Mouse (Mus musculus) spleen, adult 2 months (tissue): ENCODE results near the gene Tssk1. TPM values are rescaled to one million over a fixed set of nuclear protein-coding genes. Genes with fewer than 3 reads are reported as not detected.

Experiments
- DNase-seq, 2 experiments: peaks; one replicate each; pipeline versions ENCODE4 v3.0.0 to v3.0.0-alpha.2; 2012 to 2021; ENCODE audit warnings: low spot score in 2 of 2, low read depth in 1 of 2
- H3K27ac ChIP-seq: fragments of 200-500 bp; 2 replicates; pipeline ENCODE4 v1.5.1; 2012; ENCODE audit warnings: low read length, inconsistent platforms; ENCODE audit not compliant: insufficient read depth
- H3K27me3 ChIP-seq: fragments of 200-500 bp; 2 replicates; pipeline ENCODE4 v1.6.1; 2012; ENCODE audit warnings: mild to moderate bottlenecking, moderate library complexity, low read length, inconsistent platforms; ENCODE audit not compliant: control insufficient read depth, insufficient read depth
- H3K36me3 ChIP-seq: fragments of 200-500 bp; 2 replicates; pipeline ENCODE4 v1.6.1; 2012; ENCODE audit warnings: mild to moderate bottlenecking, low read length, inconsistent platforms; ENCODE audit not compliant: control insufficient read depth, insufficient read depth
- H3K4me1 ChIP-seq: fragments of 200-500 bp; 2 replicates; pipeline ENCODE4 v1.6.1; 2011; ENCODE audit warnings: inconsistent platforms; ENCODE audit not compliant: control insufficient read depth, insufficient read depth, insufficient read length
- H3K4me3 ChIP-seq: fragments of 200-500 bp; 2 replicates; pipeline ENCODE4 v1.5.1; 2011; ENCODE audit warnings: mild to moderate bottlenecking, inconsistent platforms; ENCODE audit not compliant: insufficient read depth, insufficient read length; ENCODE audit errors: extremely low read depth
- CTCF ChIP-seq: fragments of 200-500 bp; IDR thresholded peaks from 2 replicates; pipeline ENCODE4 v1.5.1; 2011; ENCODE audit warnings: mild to moderate bottlenecking, inconsistent platforms; ENCODE audit not compliant: insufficient read depth, insufficient read length, insufficient replicate concordance; ENCODE audit errors: extremely low read depth
- POLR2A ChIP-seq: fragments of 200-500 bp; IDR thresholded peaks from 2 replicates; pipeline ENCODE4 v1.6.1; 2011; ENCODE audit warnings: low read depth, low read length, inconsistent platforms
- WGBS: fragments of 180-500 bp; shearing (Covaris S2); methylation state at CpG from one replicate; pipeline ENCODE4 v1.1.7; 2018; 5-methylcytosine and 5-hydroxymethylcytosine counted together
- polyA plus RNA-seq: library from polyadenylated mRNA; depleted of rRNA; stranded (reverse); fragments of >200 nt; gene quantifications from 2 replicates; pipeline ENCODE4 v1.2.3, GENCODE M21; 2012; rRNA removed

Gene Tssk1
- polyA plus RNA-seq, 1 experiment = not detected

GRCm38 (mm10) chr16:17939255-17939751, 45.3 kb downstream of the Tssk1 start:
- no peak overlapping the region for H3K4me3 ChIP-seq
- no peaks in the 10 kb centered on the region for H3K36me3 ChIP-seq
- no peak overlapping the region for H3K27ac ChIP-seq
- H3K27me3 ChIP-seq = no peaks in the 10 kb centered on the region
- TF ChIP-seq POLR2A (no peak), CTCF (no peak)
- 36% methylated on average over 9 of the region's 9 CpGs for WGBS
- DNase-seq = no peak
- H3K4me1 ChIP-seq = peaks cover 2% of the 10 kb centered on the region; the same call in 1 of the 2 replicates

- WGBS = 84% methylated on average over 8 of the region's 8 CpGs
- no peak for TF ChIP-seq CTCF
- no peak for TF ChIP-seq POLR2A
- Histone ChIP-seq H3K27ac (no peak overlapping the region), H3K4me1 (no peaks in the 10 kb centered on the region), H3K4me3 (no peak overlapping the region), H3K36me3 (no peaks in the 10 kb centered on the region), H3K27me3 (no peaks in the 10 kb centered on the region)
- DNase-seq = no peak
Observed at GRCm38 (mm10) chr16:17943466-17943865, 49.4 kb downstream of the Tssk1 start.

GRCm38 (mm10) chr16:17945081-17945831, 51.2 kb downstream of the Tssk1 start:
- TF ChIP-seq CTCF (no peak), POLR2A (no peak)
- Histone ChIP-seq H3K4me3 (no peak overlapping the region), H3K36me3 (no peaks in the 10 kb centered on the region), H3K4me1 (no peaks in the 10 kb centered on the region), H3K27ac (no peak overlapping the region), H3K27me3 (no peaks in the 10 kb centered on the region)
- 65% methylated on average over 7 of the region's 7 CpGs for WGBS
- no peak for DNase-seq

Other genes starting within 250 kb of the Tssk1 start
- gene Ccdc74a, start 247.8 kb upstream of the Tssk1 start, polyA plus RNA-seq = 1.0 and 1.4 TPM in 2 replicates
- 110 and 117 TPM in 2 replicates for gene Med15, start 161.3 kb upstream of the Tssk1 start, polyA plus RNA-seq
- gene Klhl22, start 134.6 kb upstream of the Tssk1 start, polyA plus RNA-seq = 20.0 and 25.5 TPM in 2 replicates
- 27.6 and 40.8 TPM in 2 replicates for gene Scarf2, start 96.9 kb upstream of the Tssk1 start, polyA plus RNA-seq
- gene B830017H08Rik, start 61.1 kb upstream of the Tssk1 start, polyA plus RNA-seq = not detected in 2 replicates
- gene Car15, start 55.9 kb upstream of the Tssk1 start, polyA plus RNA-seq = 10.0 and 11.2 TPM in 2 replicates
- 1.4 and 1.7 TPM in 2 replicates for gene Gm20518, start 2.6 kb upstream of the Tssk1 start, polyA plus RNA-seq
- 57.7 and 85.0 TPM in 2 replicates for gene Dgcr2, start 4.3 kb downstream of the Tssk1 start, polyA plus RNA-seq
- gene Tssk2, start 4.4 kb downstream of the Tssk1 start, polyA plus RNA-seq = not detected in 2 replicates
- gene Ess2, start 17.1 kb downstream of the Tssk1 start, polyA plus RNA-seq = 19.3 and 22.7 TPM in 2 replicates
- not detected in 2 replicates for gene Gsc2, start 20.8 kb downstream of the Tssk1 start, polyA plus RNA-seq
- 46.1 and 59.0 TPM in 2 replicates for gene Slc25a1, start 34.0 kb downstream of the Tssk1 start, polyA plus RNA-seq
- gene Vpreb2, start 86.2 kb downstream of the Tssk1 start, polyA plus RNA-seq = not detected in 2 replicates
- gene Dgcr6, start 158.6 kb downstream of the Tssk1 start, polyA plus RNA-seq = 17.6 and 20.3 TPM in 2 replicates
- gene Prodh, start 196.0 kb downstream of the Tssk1 start, polyA plus RNA-seq = 11.3 and 13.1 TPM in 2 replicates
- gene Rtn4r, start 233.4 kb downstream of the Tssk1 start, polyA plus RNA-seq = 10.2 and 10.9 TPM in 2 replicates